Mouse (Mus musculus): ENCODE results near the gene Ankrd66.

DNA sequence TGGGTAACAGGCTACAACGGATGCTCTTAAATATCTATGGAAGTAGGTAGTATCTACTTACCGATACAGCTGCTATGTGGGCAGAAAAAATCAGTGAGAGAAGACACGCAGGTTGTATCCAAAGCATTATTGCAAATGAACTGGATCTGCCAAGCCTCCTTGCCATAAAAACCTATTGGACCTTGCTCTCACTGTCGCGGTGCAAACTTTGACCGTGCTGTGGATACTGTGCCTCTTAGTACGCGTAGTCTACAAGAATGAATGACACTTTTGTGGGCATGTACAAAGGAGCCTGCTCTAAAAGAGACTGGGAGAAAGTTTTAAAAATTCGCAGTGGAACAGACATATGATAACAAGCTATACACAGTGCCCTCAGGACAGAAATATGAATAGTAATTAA lies 40.8 kb downstream of the Ankrd66 start, which contains the start of gene Mep1a:
- TF ChIP-seq EP300 (IDR thresholded peaks at IDR 0.05; ENCODE audit: low read depth) (no peak), CTCF (IDR thresholded peaks at IDR 0.05; ENCODE audit: low read depth) (no peak)

Data from liver, postnatal 0 days (tissue).